Mouse (Mus musculus) mouse embryonic stem cell (cell line): ENCODE measurements around the gene Zcchc14.

ENCODE experiments used
- in situ Hi-C, 2 experiments: fragments of 300-500 bp; cut with MboI; formaldehyde crosslinking; loops; 1 replicate in 1 of 2; 3 replicates in 1 of 2; pipeline ENCODE4 v1.14.3; 2019 to 2020; ENCODE audit warnings: low sequenced_read_pairs in 2 of 2, low pct_unique_long_range_greater_than_20kb in 1 of 2, mixed read lengths in 1 of 2; ENCODE audit not compliant: unreplicated experiment in 1 of 2

Gene Zcchc14

GRCm38 (mm10) chr8:121598892-121599291 lies 53.8 kb downstream of the Zcchc14 start:
- in situ Hi-C loops: loop anchor here (10.0 to 25.0 kb wide), 2 partner anchors 54 to 338 kb away; partner anchors contain the start of genes 1700018B08Rik (in 2 of the 2), Banp (in 1 of the 2) and Car5a (in 1 of the 2)

- in situ Hi-C loops: loop anchor here (10.0 to 25.0 kb wide), 2 partner anchors 53 to 339 kb away; partner anchors contain the start of genes 1700018B08Rik (in 2 of the 2), Banp (in 1 of the 2) and Car5a (in 1 of the 2)
These were observed 54.5 kb downstream of the Zcchc14 start for GRCm38 (mm10) chr8:121598190-121598589.

GRCm38 (mm10) chr8:121597492-121597891 lies 55.2 kb downstream of the Zcchc14 start:
- in situ Hi-C loops: loop anchor here (10.0 to 25.0 kb wide), 2 partner anchors 53 to 340 kb away; partner anchors contain the start of genes 1700018B08Rik (in 2 of the 2), Banp (in 1 of the 2) and Car5a (in 1 of the 2)

GRCm38 (mm10) chr8:121593983-121594382 lies 58.7 kb downstream of the Zcchc14 start:
- in situ Hi-C loops: loop anchor here (10.0 to 25.0 kb wide), 2 partner anchors 49 to 343 kb away; partner anchors contain the start of genes 1700018B08Rik (in 2 of the 2), Banp (in 1 of the 2) and Car5a (in 1 of the 2)

GRCm38 (mm10) chr8:121593293-121593692 lies 59.4 kb downstream of the Zcchc14 start:
- in situ Hi-C loops: loop anchor here (10.0 to 25.0 kb wide), 2 partner anchors 48 to 344 kb away; partner anchors contain the start of genes 1700018B08Rik (in 2 of the 2), Banp (in 1 of the 2) and Car5a (in 1 of the 2)

- in situ Hi-C loops: loop anchor here (10.0 to 25.0 kb wide), 2 partner anchors 47 to 346 kb away; partner anchors contain the start of genes 1700018B08Rik (in 2 of the 2), Banp (in 1 of the 2) and Car5a (in 1 of the 2)
These were observed 61.3 kb downstream of the Zcchc14 start for GRCm38 (mm10) chr8:121591178-121592066.

- in situ Hi-C loops: loop anchor here (10.0 to 25.0 kb wide), 2 partner anchors 46 to 347 kb away; partner anchors contain the start of genes 1700018B08Rik (in 2 of the 2), Banp (in 1 of the 2) and Car5a (in 1 of the 2)
These were observed 62.2 kb downstream of the Zcchc14 start, which contains the start of gene Map1lc3b for GRCm38 (mm10) chr8:121590203-121591177. TSS of gene Map1lc3b (plus strand) at chr8:121590361.

GRCm38 (mm10) chr8:121589205-121589726 lies 63.4 kb downstream of the Zcchc14 start:
- in situ Hi-C loops: loop anchor here in 1 of 2 experiments (25.0 kb wide), 1 partner anchor 348 kb away; the partner anchor contains the start of genes Banp and Car5a

- in situ Hi-C loops: loop anchor here in 1 of 2 experiments (25.0 kb wide), 1 partner anchor 349 kb away; the partner anchor contains the start of genes Banp and Car5a
These were observed 64.0 kb downstream of the Zcchc14 start for GRCm38 (mm10) chr8:121588750-121589149.

GRCm38 (mm10) chr8:121585159-121585825 lies 67.4 kb downstream of the Zcchc14 start:
- in situ Hi-C loops: loop anchor here in 1 of 2 experiments (25.0 kb wide), 1 partner anchor 352 kb away; the partner anchor contains the start of genes Banp and Car5a

GRCm38 (mm10) chr8:121584730-121585129 lies 68.0 kb downstream of the Zcchc14 start:
- in situ Hi-C loops: loop anchor here in 1 of 2 experiments (25.0 kb wide), 1 partner anchor 353 kb away; the partner anchor contains the start of genes Banp and Car5a

GRCm38 (mm10) chr8:121583653-121584052 lies 69.0 kb downstream of the Zcchc14 start:
- in situ Hi-C loops: loop anchor here in 1 of 2 experiments (25.0 kb wide), 1 partner anchor 354 kb away; the partner anchor contains the start of genes Banp and Car5a

- in situ Hi-C loops: loop anchor here in 1 of 2 experiments (25.0 kb wide), 1 partner anchor 357 kb away; the partner anchor contains the start of genes Banp and Car5a
These were observed 72.2 kb downstream of the Zcchc14 start for GRCm38 (mm10) chr8:121580465-121580864.

- in situ Hi-C loops: loop anchor here in 1 of 2 experiments (25.0 kb wide), 1 partner anchor 358 kb away; the partner anchor contains the start of genes Banp and Car5a
These were observed 73.8 kb downstream of the Zcchc14 start, which contains the start of gene Fbxo31 for GRCm38 (mm10) chr8:121578676-121579451. TSS of gene Fbxo31 (minus strand) at chr8:121578806.
